Mouse (Mus musculus) bone marrow macrophage, adult 2 months (primary cell): Measurements from ENCODE around the gene Akap1.
"Not testable (repeated sequence)": the region's sequence is repeated elsewhere in the genome, so short reads cannot be mapped to it uniquely, and the experiment has no call there.

ENCODE experiments used
- CTCF ChIP-seq: IDR thresholded peaks from 2 replicates; pipeline ENCODE4 v1.5.1; 2012; ENCODE audit warnings: low read depth, mild to moderate bottlenecking, low read length, moderate library complexity
- POLR2A ChIP-seq: IDR thresholded peaks from 2 replicates; pipeline ENCODE4 v1.6.1; 2012; ENCODE audit warnings: mild to moderate bottlenecking, low read depth, low read length, borderline replicate concordance

DNA sequence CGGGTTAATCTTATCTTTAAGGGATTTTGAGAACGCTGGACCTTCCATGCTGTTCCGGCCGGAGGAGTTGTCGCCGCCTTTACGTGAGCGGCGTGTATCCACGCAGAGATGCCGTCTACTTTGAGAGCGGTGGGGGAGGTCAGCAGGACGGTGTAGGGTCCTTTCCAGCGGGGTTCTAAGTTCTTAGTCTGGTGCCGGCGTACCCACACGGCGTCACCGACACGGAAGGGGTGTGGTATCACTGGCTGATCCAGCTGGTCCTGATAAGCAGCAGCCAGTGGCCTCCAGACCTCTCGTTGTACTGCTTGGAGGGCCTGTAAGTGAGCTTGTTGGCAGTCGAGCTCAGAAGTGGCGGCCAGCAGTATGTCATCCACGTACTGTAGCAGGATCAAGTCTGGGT, 28.4 kb upstream of the Akap1 start:
- TF ChIP-seq CTCF, POLR2A: not testable (repeated sequence)
